Mouse (Mus musculus): ENCODE data around the gene Chd4. TPM values are rescaled to one million over a fixed set of nuclear protein-coding genes. Genes with fewer than 3 reads are reported as not detected.

Chd4 gene
- polyA plus RNA-seq, 1 experiment from 2014 or later = 70.1 TPM

DNA sequence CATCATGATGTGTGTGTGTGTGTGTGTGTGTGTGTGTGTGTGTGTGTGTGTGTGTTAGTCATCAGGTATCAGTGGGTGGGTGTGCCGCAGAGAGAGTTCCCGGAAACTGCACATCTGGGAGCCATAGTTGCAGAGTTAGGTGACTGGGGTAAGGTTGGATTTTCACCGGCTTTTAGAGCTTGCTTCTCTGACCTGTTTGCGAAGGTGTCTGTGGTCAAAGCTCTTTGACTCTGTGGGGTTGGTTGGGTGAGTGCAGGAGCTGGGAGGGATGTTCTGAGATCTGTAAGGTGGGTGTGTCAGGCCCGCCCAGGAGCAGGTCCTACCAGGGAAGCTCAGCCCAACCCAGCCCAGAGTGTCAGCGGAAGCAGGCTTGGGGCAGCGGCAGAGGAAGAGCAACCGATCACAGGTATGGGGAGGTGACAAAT is 28.2 kb upstream of the Chd4 start, which contains the start of gene Lpar5:
Lpar5 (plus strand) TSS at position 350 of the 425 bp plus-strand sequence.
- WGBS = 47% methylated on average over 8 of the region's 8 CpGs
- Histone ChIP-seq H3K9ac (ENCODE audit: low read depth, low read length) (no peak within 1 kb of the TSS), H3K27me3 (replicated peaks; ENCODE audit: control insufficient read depth, insufficient read depth, low read length) (no peaks in the 10 kb centered on the region), H3K27ac (replicated peaks; ENCODE audit: low read depth, low read length) (no peak within 1 kb of the TSS), H3K36me3 (ENCODE audit: control insufficient read depth, insufficient read depth, low read length) (no peaks in the 10 kb centered on the region), H3K4me1 (ENCODE audit: control insufficient read depth, insufficient read depth, low read length) (peaks cover 13% of the 10 kb centered on the region), H3K4me2 (ENCODE audit: low read depth, low read length) (no peak within 1 kb of the TSS), H3K9me3 (ENCODE audit: control insufficient read depth, low read length) (no peaks in the 10 kb centered on the region), H3K4me3 (ENCODE audit: low read depth, low read length) (no peak within 1 kb of the TSS)
- no peak for DNase-seq (ENCODE audit: low spot score)
- ATAC-seq (ENCODE audit: low read depth) = no peak

DNA sequence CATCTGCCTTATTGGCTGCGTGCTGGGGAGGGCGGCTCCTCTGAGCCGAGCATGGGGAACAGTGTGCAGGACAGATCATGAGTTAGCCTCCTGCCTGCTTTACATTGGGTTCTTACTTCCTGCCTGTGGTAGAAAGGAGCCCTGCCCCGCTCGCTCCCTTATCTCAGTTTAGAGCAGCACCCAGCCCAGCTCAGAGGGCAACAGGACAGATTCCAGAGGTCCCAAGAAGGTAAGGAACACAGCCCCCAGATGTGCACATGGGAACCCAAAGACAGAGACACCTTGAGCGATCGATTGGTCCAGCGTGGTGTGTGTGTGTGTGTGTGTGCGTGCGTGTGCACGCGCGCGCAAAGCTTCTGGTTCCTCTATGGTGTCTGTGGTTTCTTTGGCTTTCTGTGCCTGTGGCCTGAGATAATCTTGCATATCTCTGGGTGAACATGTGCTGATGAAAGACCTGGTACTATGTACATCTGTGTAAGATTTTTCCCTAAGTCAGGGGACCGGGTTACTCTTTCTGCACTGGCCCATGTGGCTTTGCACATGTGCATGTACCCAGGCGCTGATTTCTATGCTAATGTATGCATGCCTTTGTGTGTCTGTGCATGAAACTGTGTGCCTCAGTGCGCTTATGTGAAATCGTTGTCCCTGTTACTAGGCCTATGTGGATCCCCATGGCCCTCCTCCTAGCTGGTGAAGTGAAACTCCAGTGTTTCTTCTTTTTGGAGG is 24.4 kb upstream of the Chd4 start:
- H3K9me3 ChIP-seq (ENCODE audit: control insufficient read depth, low read length) = no peaks in the 10 kb centered on the region
- H3K4me3 ChIP-seq (ENCODE audit: low read depth, low read length) = no peak overlapping the region
- WGBS = 80% methylated on average over 18 of the region's 18 CpGs
- peak; percentile 72 for ATAC-seq (ENCODE audit: low read depth)
- H3K27me3 ChIP-seq (replicated peaks; ENCODE audit: control insufficient read depth, insufficient read depth, low read length) = no peaks in the 10 kb centered on the region
- H3K27ac ChIP-seq (replicated peaks; ENCODE audit: low read depth, low read length) = peak overlapping the region; percentile 91
- 0 out of 2 replicates have a peak overlapping the region, but pooled peaks have one; percentile 8 for H3K9ac ChIP-seq (ENCODE audit: low read depth, low read length)
- H3K4me1 ChIP-seq (ENCODE audit: control insufficient read depth, insufficient read depth, low read length) = peaks cover 13% of the 10 kb centered on the region
- H3K4me2 ChIP-seq (ENCODE audit: low read depth, low read length) = peak overlapping the region; percentile 12; the same call in 1 of the 2 replicates
- no peaks in the 10 kb centered on the region for H3K36me3 ChIP-seq (ENCODE audit: control insufficient read depth, insufficient read depth, low read length)
- peak; percentile 47 for DNase-seq (ENCODE audit: low spot score)

DNA sequence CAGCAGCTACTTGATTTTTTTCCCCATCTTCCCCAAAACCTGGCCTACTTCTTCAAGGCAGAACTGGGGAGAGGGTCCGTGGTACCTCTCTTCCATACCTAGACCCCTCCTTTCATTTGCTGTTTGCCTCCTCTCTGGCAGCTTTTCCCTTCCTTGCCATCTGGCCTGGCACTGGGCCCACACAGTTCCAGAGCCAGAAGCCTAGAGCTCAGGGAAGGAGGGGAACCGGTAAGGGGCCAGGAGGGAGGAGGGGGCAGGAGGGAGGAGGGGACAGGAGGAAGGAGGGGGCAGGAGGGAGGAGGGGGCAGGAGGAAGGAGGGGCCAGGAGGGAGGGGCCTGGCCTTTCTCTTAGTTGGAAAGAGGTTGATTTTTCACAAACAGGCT is 23.9 kb upstream of the Chd4 start:
- WGBS = 3% methylated on average over 2 of the region's 2 CpGs
- Histone ChIP-seq H3K9me3 (ENCODE audit: control insufficient read depth, low read length) (no peaks in the 10 kb centered on the region), H3K9ac (ENCODE audit: low read depth, low read length) (peak overlapping the region; percentile 8; the same call in 1 of the 2 replicates), H3K4me1 (ENCODE audit: control insufficient read depth, insufficient read depth, low read length) (peaks cover 13% of the 10 kb centered on the region), H3K27me3 (replicated peaks; ENCODE audit: control insufficient read depth, insufficient read depth, low read length) (no peaks in the 10 kb centered on the region), H3K27ac (replicated peaks; ENCODE audit: low read depth, low read length) (peak overlapping the region; percentile 91), H3K4me3 (ENCODE audit: low read depth, low read length) (no peak overlapping the region), H3K36me3 (ENCODE audit: control insufficient read depth, insufficient read depth, low read length) (no peaks in the 10 kb centered on the region), H3K4me2 (ENCODE audit: low read depth, low read length) (peak overlapping the region; percentile 12; the same call in 1 of the 2 replicates)
- ATAC-seq (ENCODE audit: low read depth) = peak; percentile 88
- DNase-seq (ENCODE audit: low spot score) = peak; percentile 84

DNA sequence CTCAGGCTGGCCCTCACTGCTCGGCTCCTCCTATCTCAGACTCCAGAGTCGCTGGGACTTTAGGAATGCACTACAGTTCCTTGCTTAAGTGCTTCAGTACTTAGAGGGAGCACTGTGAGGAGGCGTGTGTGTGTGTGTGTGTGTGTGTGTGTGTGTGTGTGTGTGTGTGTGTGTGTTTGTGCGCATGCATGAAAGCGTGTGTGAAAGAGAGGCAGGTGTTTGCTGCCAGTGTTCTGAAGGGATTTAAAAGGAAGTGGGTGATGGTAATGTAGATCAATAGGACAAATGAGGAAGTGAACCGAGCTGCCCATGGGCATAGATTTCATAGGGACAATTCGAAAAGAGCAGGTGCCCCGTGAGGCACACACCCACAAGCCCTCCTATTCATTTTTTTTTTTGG is 22.0 kb upstream of the Chd4 start:
- no peak overlapping the region for H3K4me2 ChIP-seq (ENCODE audit: low read depth, low read length)
- H3K9ac ChIP-seq (ENCODE audit: low read depth, low read length) = no peak overlapping the region
- peaks cover 13% of the 10 kb centered on the region for H3K4me1 ChIP-seq (ENCODE audit: control insufficient read depth, insufficient read depth, low read length)
- H3K27ac ChIP-seq (replicated peaks; ENCODE audit: low read depth, low read length) = no peak overlapping the region
- 69% methylated on average over 8 of the region's 8 CpGs for WGBS
- no peaks in the 10 kb centered on the region for H3K9me3 ChIP-seq (ENCODE audit: control insufficient read depth, low read length)
- no peaks in the 10 kb centered on the region for H3K27me3 ChIP-seq (replicated peaks; ENCODE audit: control insufficient read depth, insufficient read depth, low read length)
- H3K36me3 ChIP-seq (ENCODE audit: control insufficient read depth, insufficient read depth, low read length) = no peaks in the 10 kb centered on the region
- H3K4me3 ChIP-seq (ENCODE audit: low read depth, low read length) = no peak overlapping the region
- DNase-seq (ENCODE audit: low spot score) (no peak), ATAC-seq (ENCODE audit: low read depth) (no peak)

DNA sequence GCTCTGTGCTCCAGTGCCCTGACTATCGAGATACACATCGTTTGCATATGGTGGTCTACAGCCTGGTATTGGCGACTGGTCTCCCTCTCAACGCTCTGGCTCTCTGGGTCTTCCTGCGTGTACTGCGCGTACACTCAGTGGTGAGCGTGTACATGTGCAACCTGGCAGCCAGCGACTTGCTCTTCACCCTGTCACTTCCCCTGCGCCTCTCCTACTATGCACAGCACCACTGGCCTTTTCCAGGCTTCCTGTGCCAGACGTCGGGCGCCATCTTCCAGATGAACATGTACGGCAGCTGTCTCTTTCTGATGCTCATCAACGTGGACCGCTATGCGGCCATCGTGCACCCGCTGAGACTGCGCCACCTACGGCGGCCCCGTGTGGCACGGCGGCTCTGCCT is 14.4 kb upstream of the Chd4 start:
- Histone ChIP-seq H3K4me2 (ENCODE audit: low read depth, low read length) (peak overlapping the region; percentile 66), H3K9me3 (ENCODE audit: control insufficient read depth, low read length) (no peaks in the 10 kb centered on the region), H3K9ac (ENCODE audit: low read depth, low read length) (peak overlapping the region; percentile 65), H3K27ac (replicated peaks; ENCODE audit: low read depth, low read length) (peak overlapping the region; percentile 77), H3K27me3 (replicated peaks; ENCODE audit: control insufficient read depth, insufficient read depth, low read length) (no peaks in the 10 kb centered on the region), H3K4me1 (ENCODE audit: control insufficient read depth, insufficient read depth, low read length) (peaks cover 8% of the 10 kb centered on the region; the same call in 1 of the 2 replicates), H3K4me3 (ENCODE audit: low read depth, low read length) (peak overlapping the region; percentile 39), H3K36me3 (ENCODE audit: control insufficient read depth, insufficient read depth, low read length) (no peaks in the 10 kb centered on the region)
- peak; percentile 15; the same call in 1 of the 2 replicates for ATAC-seq (ENCODE audit: low read depth)
- WGBS = 23% methylated on average over 24 of the region's 25 CpGs
- no peak for DNase-seq (ENCODE audit: low spot score)

DNA sequence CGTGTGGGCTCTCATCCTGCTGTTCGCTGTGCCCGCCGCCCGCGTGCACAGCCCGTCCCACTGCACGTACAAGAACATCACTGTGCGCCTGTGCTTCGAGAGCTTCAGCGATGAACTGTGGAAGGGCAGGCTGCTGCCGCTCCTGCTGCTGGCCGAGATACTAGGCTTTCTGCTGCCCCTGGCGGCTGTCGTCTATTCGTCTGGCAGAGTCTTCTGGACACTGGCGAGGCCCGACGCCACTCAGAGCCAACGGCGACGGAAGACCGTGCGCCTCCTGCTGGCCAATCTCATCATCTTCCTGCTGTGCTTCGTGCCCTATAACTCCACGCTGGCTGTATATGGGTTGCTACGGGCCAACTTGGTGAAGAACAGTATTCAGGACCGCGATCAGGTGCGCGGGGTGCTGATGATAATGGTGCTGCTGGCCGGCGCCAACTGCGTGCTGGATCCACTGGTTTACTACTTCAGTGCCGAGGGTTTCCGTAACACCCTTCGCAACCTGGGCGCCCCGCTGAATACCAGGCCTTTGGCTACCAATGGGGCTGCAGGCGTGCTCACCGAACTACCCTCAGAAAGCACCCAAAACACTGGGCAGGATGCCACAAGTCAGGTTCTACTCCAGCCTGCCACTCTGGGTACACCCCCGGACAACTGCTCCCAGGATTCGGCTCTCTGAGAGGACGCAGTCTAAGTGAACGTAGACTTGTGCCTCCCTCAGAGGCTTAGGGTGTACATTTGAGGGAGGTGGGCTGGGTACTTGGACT is 13.8 kb upstream of the Chd4 start:
- H3K4me2 ChIP-seq (ENCODE audit: low read depth, low read length) = peak overlapping the region; percentile 66
- WGBS = 24% methylated on average over 40 of the region's 45 CpGs
- DNase-seq (ENCODE audit: low spot score) (peak; percentile 97), ATAC-seq (ENCODE audit: low read depth) (peak; percentile 92)
- H3K27me3 ChIP-seq (replicated peaks; ENCODE audit: control insufficient read depth, insufficient read depth, low read length) = no peaks in the 10 kb centered on the region
- no peaks in the 10 kb centered on the region for H3K9me3 ChIP-seq (ENCODE audit: control insufficient read depth, low read length)
- H3K36me3 ChIP-seq (ENCODE audit: control insufficient read depth, insufficient read depth, low read length) = no peaks in the 10 kb centered on the region
- peak overlapping the region; percentile 65 for H3K9ac ChIP-seq (ENCODE audit: low read depth, low read length)
- peak overlapping the region; percentile 77 for H3K27ac ChIP-seq (replicated peaks; ENCODE audit: low read depth, low read length)
- H3K4me3 ChIP-seq (ENCODE audit: low read depth, low read length) = peak overlapping the region; percentile 39
- H3K4me1 ChIP-seq (ENCODE audit: control insufficient read depth, insufficient read depth, low read length) = peaks cover 8% of the 10 kb centered on the region; the same call in 1 of the 2 replicates

DNA sequence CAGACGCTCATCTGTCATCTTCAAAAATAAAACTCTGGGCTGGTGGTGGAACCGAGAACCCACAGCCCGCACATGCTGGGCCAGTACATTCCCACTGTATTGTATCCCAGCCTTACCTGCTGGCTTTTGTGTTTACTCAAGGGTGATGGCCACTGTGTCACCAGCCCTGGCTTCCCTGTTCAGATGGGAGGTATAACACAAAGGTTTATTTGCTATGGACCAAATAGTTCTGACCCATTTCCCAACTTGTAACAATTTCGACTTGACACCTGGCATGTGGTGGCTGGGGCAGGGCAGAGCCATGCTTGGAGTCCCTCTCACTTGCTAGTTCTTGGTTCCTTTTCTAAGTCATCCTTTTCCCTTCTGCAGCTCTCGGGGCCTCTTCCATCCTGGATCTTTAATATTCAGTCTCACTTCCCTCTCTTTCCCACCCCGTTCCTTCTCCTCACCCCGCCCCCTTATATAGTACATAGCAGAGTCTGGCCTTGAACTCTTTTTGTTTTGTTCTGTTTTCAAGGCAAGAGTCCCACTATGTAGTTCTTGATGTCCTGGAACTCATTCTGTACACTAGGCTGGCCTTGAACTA is 12.9 kb upstream of the Chd4 start:
- H3K4me2 ChIP-seq (ENCODE audit: low read depth, low read length) = no peak overlapping the region
- H3K27ac ChIP-seq (replicated peaks; ENCODE audit: low read depth, low read length) = no peak overlapping the region
- H3K9ac ChIP-seq (ENCODE audit: low read depth, low read length) = no peak overlapping the region
- no peaks in the 10 kb centered on the region for H3K27me3 ChIP-seq (replicated peaks; ENCODE audit: control insufficient read depth, insufficient read depth, low read length)
- no peak overlapping the region for H3K4me3 ChIP-seq (ENCODE audit: low read depth, low read length)
- ATAC-seq (ENCODE audit: low read depth) (no peak), DNase-seq (ENCODE audit: low spot score) (no peak)
- H3K9me3 ChIP-seq (ENCODE audit: control insufficient read depth, low read length) = no peaks in the 10 kb centered on the region
- H3K36me3 ChIP-seq (ENCODE audit: control insufficient read depth, insufficient read depth, low read length) = no peaks in the 10 kb centered on the region
- peaks cover 8% of the 10 kb centered on the region; the same call in 1 of the 2 replicates for H3K4me1 ChIP-seq (ENCODE audit: control insufficient read depth, insufficient read depth, low read length)
- WGBS = 86% methylated on average over 7 of the region's 7 CpGs

DNA sequence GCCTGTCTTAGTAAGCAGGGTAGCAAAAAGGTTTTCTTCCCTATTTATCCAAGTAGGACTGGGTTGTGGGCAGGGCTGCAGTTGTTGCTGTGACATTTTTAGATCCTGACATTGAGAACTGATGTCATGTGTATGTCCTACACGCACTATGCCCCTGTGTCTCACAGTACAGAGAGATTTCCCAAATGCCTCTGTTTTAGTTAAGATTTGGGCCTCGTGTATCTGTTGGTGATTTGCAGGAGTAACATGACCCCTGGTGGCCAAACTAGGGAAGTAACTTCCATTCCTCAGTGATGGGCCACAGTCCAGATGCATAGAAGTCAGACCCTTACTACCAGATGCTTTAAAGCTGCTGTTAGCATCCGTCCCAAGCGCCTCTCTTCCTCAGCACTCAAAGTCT is 11.4 kb upstream of the Chd4 start:
- DNase-seq (ENCODE audit: low spot score) = peak; percentile 88
- Histone ChIP-seq H3K4me3 (ENCODE audit: low read depth, low read length) (no peak overlapping the region), H3K4me1 (ENCODE audit: control insufficient read depth, insufficient read depth, low read length) (peaks cover 11% of the 10 kb centered on the region), H3K4me2 (ENCODE audit: low read depth, low read length) (no peak overlapping the region), H3K9ac (ENCODE audit: low read depth, low read length) (no peak overlapping the region), H3K36me3 (ENCODE audit: control insufficient read depth, insufficient read depth, low read length) (no peaks in the 10 kb centered on the region), H3K9me3 (ENCODE audit: control insufficient read depth, low read length) (no peaks in the 10 kb centered on the region), H3K27ac (replicated peaks; ENCODE audit: low read depth, low read length) (no peak overlapping the region), H3K27me3 (replicated peaks; ENCODE audit: control insufficient read depth, insufficient read depth, low read length) (no peaks in the 10 kb centered on the region)
- peak; percentile 34 for ATAC-seq (ENCODE audit: low read depth)
- 9% methylated on average over 4 of the region's 4 CpGs for WGBS
